Mouse (Mus musculus) heart, embryonic 13.5 days (tissue): ENCODE results near the gene Hadha. TPM values are rescaled to one million over a fixed set of nuclear protein-coding genes. Genes with fewer than 3 reads are reported as not detected.

Source experiments
- ATAC-seq: fragments of 200-750 bp; cut with Nextera tagmentation; 2 replicates; pipeline ENCODE4 v1.8.0; 2017; ENCODE audit warnings: moderate TSS enrichment; ENCODE audit not compliant: insufficient number of reproducible peaks, low FRiP score, low TSS enrichment; ENCODE audit errors: extremely low read depth
- H3K27ac ChIP-seq: fragments of 300-500 bp; sonication (generic); replicated peaks from 2 replicates; pipeline ENCODE4 v1.5.1; 2015; ENCODE audit warnings: moderate library complexity, mild to moderate bottlenecking, inconsistent platforms
- H3K27me3 ChIP-seq: fragments of 300-500 bp; sonication (generic); replicated peaks from 2 replicates; pipeline ENCODE4 v1.6.1; 2015; ENCODE audit warnings: mild to moderate bottlenecking, inconsistent platforms
- H3K36me3 ChIP-seq: fragments of 300-500 bp; sonication (generic); 2 replicates; pipeline ENCODE4 v1.6.1; 2015; ENCODE audit warnings: mild to moderate bottlenecking, inconsistent platforms
- H3K4me1 ChIP-seq: fragments of 300-500 bp; sonication (generic); 2 replicates; pipeline ENCODE4 v1.6.1; 2015; ENCODE audit warnings: inconsistent platforms
- H3K4me2 ChIP-seq: fragments of 300-500 bp; sonication (generic); 2 replicates; pipeline ENCODE4 v1.6.1; 2015; ENCODE audit warnings: inconsistent platforms, mild to moderate bottlenecking, moderate library complexity
- H3K4me3 ChIP-seq: fragments of 300-500 bp; sonication (generic); 2 replicates; pipeline ENCODE4 v1.5.1; 2015; ENCODE audit warnings: moderate library complexity, mild to moderate bottlenecking, inconsistent platforms
- H3K9ac ChIP-seq: fragments of 300-500 bp; sonication (generic); 2 replicates; pipeline ENCODE4 v1.6.1; 2015; ENCODE audit warnings: inconsistent platforms, mild to moderate bottlenecking, moderate library complexity
- H3K9me3 ChIP-seq: fragments of 300-500 bp; sonication (generic); 2 replicates; pipeline ENCODE4 v1.6.1; 2016; ENCODE audit warnings: inconsistent platforms
- WGBS: fragments of 180-500 bp; shearing (Covaris S2); methylation state at CpG from one replicate; pipeline ENCODE4 v1.1.7; 2015; ENCODE audit warnings: mixed read lengths; 5-methylcytosine and 5-hydroxymethylcytosine counted together
- polyA plus RNA-seq: library from polyadenylated mRNA; unstranded; fragments of >200 nt; fragmentation: Nextera tagmentation; extraction: Ambion mirVana; gene quantifications from 2 replicates; pipeline ENCODE4 v1.2.1, GENCODE M21; 2015

Gene Hadha
- polyA plus RNA-seq, 1 experiment from 2014 or later = 212 TPM

- H3K4me2 ChIP-seq = peak overlapping the region; percentile 67
- peaks cover 33% of the 10 kb centered on the region for H3K4me1 ChIP-seq
- ATAC-seq = no peak
- H3K9ac ChIP-seq = peak overlapping the region; percentile 17; the same call in 1 of the 2 replicates
- 3% methylated on average over 18 of the region's 18 CpGs for WGBS
- 0 out of 2 replicates have a peak, but pooled peaks cover under 1% of the 10 kb centered on the region for H3K36me3 ChIP-seq
- peaks cover 99% of the 10 kb centered on the region for H3K27me3 ChIP-seq
- peak overlapping the region; percentile 36 for H3K4me3 ChIP-seq
- no peaks in the 10 kb centered on the region for H3K9me3 ChIP-seq
- no peak overlapping the region for H3K27ac ChIP-seq
Measured at GRCm38 (mm10) chr5:30111126-30111525, 43.8 kb downstream of the Hadha start.

DNA sequence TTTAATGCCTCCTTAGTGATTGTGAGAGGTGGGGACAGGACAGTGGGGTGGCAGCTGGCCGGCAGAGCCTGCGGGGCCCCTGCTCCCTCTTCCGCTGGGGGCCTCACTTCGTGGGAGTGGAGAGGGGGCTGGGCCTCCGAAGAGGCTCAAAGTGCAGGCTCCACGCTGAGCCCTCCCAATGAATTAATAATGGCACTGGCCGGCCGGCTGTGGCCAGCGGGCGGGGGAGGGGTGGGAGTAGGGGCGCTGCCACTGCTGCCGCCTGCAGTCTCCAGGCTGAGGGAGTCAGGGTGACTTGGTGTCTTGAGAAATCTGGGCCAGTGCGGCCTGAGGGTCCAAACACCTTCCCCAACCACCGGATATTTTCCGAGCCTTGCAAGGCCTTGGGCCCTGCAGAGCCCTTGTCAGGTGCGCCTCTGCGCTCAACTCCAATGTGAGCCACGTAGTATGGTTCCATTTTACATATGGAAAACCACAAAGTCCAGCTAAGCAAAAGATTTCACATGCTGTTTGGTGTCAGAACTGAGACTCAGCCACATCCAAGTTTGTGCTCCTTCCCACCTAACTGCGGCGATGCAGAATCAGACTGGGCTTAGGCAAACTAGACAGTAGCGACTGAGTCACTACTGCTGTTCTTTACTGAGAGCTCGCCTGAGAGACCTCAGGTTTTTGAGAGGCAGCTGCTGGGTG lies 44.4 kb downstream of the Hadha start:
- Histone ChIP-seq H3K27me3 (peaks cover 99% of the 10 kb centered on the region), H3K9ac (peak overlapping the region; percentile 17; the same call in 1 of the 2 replicates), H3K4me2 (peak overlapping the region; percentile 67), H3K4me1 (peaks cover 39% of the 10 kb centered on the region), H3K36me3 (no peaks in the 10 kb centered on the region), H3K4me3 (peak overlapping the region; percentile 36), H3K9me3 (no peaks in the 10 kb centered on the region), H3K27ac (no peak overlapping the region)
- no peak for ATAC-seq
- 12% methylated on average over 21 of the region's 22 CpGs for WGBS

DNA sequence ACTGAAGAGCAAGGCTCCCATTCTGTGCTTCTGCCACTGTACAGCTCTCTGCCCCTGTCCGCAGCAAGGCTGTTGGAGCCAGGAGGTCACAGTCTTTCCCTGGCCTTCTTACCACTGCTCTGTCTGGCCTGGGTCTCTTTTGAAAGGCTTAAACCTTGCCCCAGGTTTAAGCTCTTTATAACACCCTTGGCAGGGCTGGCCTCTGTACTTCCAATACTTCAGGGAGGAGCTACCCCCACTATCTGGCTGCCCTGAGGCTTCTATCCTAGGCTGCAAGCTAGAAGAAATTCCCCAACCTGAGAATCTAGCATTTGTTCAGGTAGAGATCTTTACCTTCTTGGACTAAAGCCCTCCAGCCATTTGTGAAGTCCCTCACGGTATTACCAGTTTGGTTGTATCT lies 45.1 kb downstream of the Hadha start:
- H3K4me3 ChIP-seq = no peak overlapping the region
- peaks cover 99% of the 10 kb centered on the region for H3K27me3 ChIP-seq
- H3K4me2 ChIP-seq = no peak overlapping the region
- H3K9me3 ChIP-seq = no peaks in the 10 kb centered on the region
- H3K4me1 ChIP-seq = peaks cover 44% of the 10 kb centered on the region
- no peak for ATAC-seq
- no peak overlapping the region for H3K27ac ChIP-seq
- H3K9ac ChIP-seq = no peak overlapping the region
- no peaks in the 10 kb centered on the region for H3K36me3 ChIP-seq
- 47% methylated on average over 2 of the region's 2 CpGs for WGBS

DNA sequence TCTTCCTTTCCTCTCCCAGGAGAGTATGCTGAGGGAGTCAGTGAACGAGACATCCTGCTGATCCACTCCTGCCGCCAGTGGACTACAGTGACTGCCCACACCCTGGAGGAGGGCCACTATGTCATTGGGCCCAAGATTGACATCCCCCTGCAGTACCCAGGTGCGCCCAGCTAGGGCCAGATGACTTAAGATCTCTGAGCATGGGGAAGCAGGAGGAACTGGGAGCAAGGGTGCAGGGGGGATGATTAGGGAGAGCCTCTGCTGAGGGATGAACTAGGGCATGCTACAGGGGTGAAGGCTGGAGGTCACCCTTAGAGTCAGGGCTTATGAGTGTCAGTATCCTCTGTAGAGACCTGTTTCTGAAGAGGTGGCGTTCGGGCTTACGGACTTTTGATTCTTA lies 46.7 kb downstream of the Hadha start:
- whole genome bisulfite sequencing = 68% methylated on average over 6 of the region's 6 CpGs
- ATAC-seq = no peak; the same call in 1 of the 2 replicates

DNA sequence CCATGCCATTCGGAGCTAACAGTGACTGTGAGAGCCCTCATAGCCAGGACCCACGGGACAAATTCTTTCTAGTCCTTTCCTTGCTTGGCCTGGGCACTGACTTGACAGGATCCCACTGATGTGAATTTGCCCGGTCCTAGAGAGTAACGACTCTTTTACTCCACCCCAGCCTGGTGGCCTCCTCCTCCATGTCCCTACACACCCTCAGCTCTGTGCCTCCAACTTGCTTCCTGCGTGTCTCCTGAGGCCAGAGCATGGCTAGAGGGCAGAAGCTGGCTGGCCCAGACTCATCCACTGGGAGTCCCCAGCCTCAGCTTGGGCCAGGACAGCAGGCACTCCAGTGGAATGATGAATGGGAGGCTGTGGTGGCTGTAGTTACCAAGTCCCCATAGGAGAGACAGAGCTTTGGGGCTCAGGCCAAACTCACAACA lies 47.3 kb downstream of the Hadha start:
- ATAC-seq = no peak
- Histone ChIP-seq H3K27ac (no peak overlapping the region), H3K4me3 (no peak overlapping the region), H3K4me2 (no peak overlapping the region), H3K4me1 (peaks cover 34% of the 10 kb centered on the region), H3K27me3 (peaks cover 99% of the 10 kb centered on the region), H3K9ac (no peak overlapping the region), H3K36me3 (no peaks in the 10 kb centered on the region), H3K9me3 (no peaks in the 10 kb centered on the region)
- WGBS = 10% methylated on average over 5 of the region's 5 CpGs

More for the DNA sequence above, 46.7 kb downstream of the Hadha start:
- Histone ChIP-seq H3K27ac (no peak overlapping the region), H3K4me2 (no peak overlapping the region), H3K4me1 (peaks cover 34% of the 10 kb centered on the region), H3K4me3 (no peak overlapping the region), H3K27me3 (peaks cover 99% of the 10 kb centered on the region), H3K9me3 (no peaks in the 10 kb centered on the region), H3K36me3 (no peaks in the 10 kb centered on the region), H3K9ac (no peak overlapping the region)

DNA sequence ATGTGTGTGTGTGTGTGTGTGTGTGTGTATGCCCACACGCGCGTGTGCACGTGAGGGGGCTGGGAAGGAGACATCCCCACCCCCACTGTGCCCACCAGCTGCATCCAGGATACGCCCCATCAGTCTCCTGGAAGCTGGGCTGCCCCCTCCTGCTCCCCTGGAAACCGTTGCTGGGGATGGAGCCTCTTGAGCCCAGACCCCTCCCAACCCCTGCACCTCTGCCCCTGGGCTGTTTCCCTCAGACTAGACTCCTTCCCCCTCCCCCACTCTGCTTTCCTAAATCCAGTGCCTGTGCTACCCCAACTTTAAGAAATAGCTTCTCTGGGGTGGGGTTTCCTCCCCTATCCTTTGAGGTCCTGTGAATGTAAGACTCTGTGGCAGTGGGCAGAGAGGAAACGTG lies 47.8 kb downstream of the Hadha start:
- no peak overlapping the region for H3K4me3 ChIP-seq
- peaks cover 34% of the 10 kb centered on the region for H3K4me1 ChIP-seq
- H3K27me3 ChIP-seq = peaks cover 99% of the 10 kb centered on the region
- ATAC-seq = no peak
- no peaks in the 10 kb centered on the region for H3K36me3 ChIP-seq
- no peak overlapping the region for H3K9ac ChIP-seq
- no peaks in the 10 kb centered on the region for H3K9me3 ChIP-seq
- 9% methylated on average over 7 of the region's 7 CpGs for WGBS
- no peak overlapping the region for H3K27ac ChIP-seq
- H3K4me2 ChIP-seq = no peak overlapping the region

DNA sequence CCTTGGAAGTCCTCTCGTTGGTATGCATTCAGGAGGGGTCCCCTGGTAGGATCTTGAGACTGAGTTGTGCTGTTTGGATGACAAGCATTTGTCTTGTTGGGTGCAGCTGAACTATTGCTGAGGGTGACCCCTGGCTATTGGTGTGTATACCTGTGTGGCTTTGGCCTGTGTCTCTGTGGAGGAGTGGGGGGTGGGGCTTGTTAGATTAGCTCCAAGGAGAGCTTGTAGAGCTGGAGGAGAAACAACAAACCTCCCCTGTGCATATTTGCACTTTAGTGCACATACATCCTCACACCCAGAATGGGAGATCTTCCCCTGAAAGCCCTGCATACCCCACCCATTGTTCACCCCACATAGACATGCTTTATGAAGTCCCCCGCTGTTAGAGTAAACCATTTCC lies 48.2 kb downstream of the Hadha start:
- peaks cover 95% of the 10 kb centered on the region for H3K27me3 ChIP-seq
- no peaks in the 10 kb centered on the region for H3K36me3 ChIP-seq
- no peak for ATAC-seq
- H3K4me2 ChIP-seq = no peak overlapping the region
- WGBS = 24% methylated on average over 2 of the region's 2 CpGs
- H3K27ac ChIP-seq = no peak overlapping the region
- no peak overlapping the region for H3K9ac ChIP-seq
- no peaks in the 10 kb centered on the region for H3K9me3 ChIP-seq
- no peak overlapping the region for H3K4me3 ChIP-seq
- peaks cover 34% of the 10 kb centered on the region for H3K4me1 ChIP-seq

GRCm38 (mm10) chr5:30105668-30106300 lies 49.2 kb downstream of the Hadha start, which contains the start of gene 3110082J24Rik:
Gene 3110082J24Rik (minus strand): TSS chr5:30106086.
- H3K9ac ChIP-seq = peak within 1 kb of the TSS; percentile 61
- H3K4me1 ChIP-seq = peaks cover 24% of the 10 kb centered on the region
- WGBS = 2% methylated on average over 29 of the region's 29 CpGs
- no peak within 1 kb of the TSS for H3K27ac ChIP-seq
- peaks cover 8% of the 10 kb centered on the region; the same call in 1 of the 2 replicates for H3K9me3 ChIP-seq
- H3K4me3 ChIP-seq = peak within 1 kb of the TSS; percentile 57
- H3K27me3 ChIP-seq = peaks cover 86% of the 10 kb centered on the region
- ATAC-seq = no peak
- no peaks in the 10 kb centered on the region for H3K36me3 ChIP-seq
- H3K4me2 ChIP-seq = peak within 1 kb of the TSS; percentile 90

DNA sequence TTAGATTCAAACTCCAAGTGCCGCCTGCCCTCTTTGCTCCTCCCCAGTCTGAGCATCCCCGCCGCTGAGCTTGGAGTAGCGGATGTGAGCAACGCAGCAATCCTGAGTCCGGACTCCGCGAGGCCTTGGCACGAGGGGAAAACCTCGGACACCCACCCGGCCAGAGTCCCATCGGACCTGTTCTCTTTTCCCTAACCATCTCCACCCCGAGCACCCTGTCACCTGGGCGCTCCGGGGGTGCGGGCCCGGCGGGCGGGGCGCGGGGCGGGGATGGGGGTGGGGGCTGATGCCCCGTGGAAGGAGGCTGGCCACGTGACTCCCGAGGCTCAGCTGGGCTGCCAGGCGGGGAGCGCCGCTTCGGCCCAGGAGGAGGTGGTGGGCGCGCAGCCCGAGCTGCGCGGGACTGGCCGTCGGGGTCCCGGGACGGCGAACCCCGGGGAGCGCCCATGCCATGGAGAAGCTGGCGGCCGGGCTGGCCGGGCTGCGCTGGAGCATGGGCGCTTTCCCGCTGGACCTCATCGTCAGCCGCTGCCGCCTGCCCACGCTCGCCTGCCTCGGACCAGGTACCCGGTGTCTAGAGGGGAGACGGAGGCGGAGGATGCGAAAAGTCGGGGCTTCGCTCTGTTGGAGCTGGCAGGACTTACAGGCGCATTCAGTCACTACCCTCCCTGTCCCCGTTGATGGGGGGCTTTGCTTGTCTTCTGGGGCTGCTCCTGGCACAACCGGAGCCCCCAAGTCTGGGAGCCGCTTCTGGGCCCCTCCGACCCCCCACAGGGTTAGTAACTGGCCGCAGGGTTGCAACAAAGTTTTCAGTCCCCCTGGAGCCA lies 49.9 kb downstream of the Hadha start, which contains the start of gene Garem2:
Garem2 (plus strand) TSS at position 321 of the 827 bp plus-strand sequence.
- H3K36me3 ChIP-seq = no peaks in the 10 kb centered on the region
- peak within 1 kb of the TSS; percentile 90 for H3K4me2 ChIP-seq
- H3K27me3 ChIP-seq = peaks cover 79% of the 10 kb centered on the region
- peak within 1 kb of the TSS; percentile 61 for H3K9ac ChIP-seq
- WGBS = under 1% methylated on average over 61 of the region's 65 CpGs
- ATAC-seq = no peak
- H3K9me3 ChIP-seq = peaks cover 11% of the 10 kb centered on the region; the same call in 1 of the 2 replicates
- H3K27ac ChIP-seq = no peak within 1 kb of the TSS
- peak within 1 kb of the TSS; percentile 57 for H3K4me3 ChIP-seq
- peaks cover 17% of the 10 kb centered on the region for H3K4me1 ChIP-seq

DNA sequence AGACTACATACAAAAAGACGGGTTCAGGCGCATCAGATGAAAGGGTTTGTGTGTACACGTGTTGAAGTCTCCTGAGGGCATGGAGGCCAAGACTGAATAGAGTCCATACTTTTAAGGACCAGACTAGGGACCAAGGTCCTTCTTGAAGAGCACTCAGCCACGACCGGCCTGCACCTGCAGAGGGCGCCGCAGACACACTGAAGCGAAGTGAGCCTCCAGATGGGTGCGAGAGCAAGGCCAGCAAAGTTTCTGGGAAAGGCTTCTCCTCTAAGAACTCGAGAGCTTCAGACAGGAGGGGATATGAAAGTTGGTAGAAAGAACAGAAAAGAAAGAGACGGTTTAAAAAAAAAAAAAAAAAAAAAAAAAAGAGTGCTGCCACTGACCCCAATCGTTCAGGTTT lies 50.6 kb downstream of the Hadha start:
- 3% methylated on average over 12 of the region's 12 CpGs for WGBS

GRCm38 (mm10) chr5:30103340-30103739 lies 51.6 kb downstream of the Hadha start:
- H3K4me2 ChIP-seq = no peak overlapping the region
- peaks cover 62% of the 10 kb centered on the region for H3K27me3 ChIP-seq
- H3K4me3 ChIP-seq = no peak overlapping the region
- no peak overlapping the region for H3K9ac ChIP-seq
- peaks cover 17% of the 10 kb centered on the region for H3K4me1 ChIP-seq
- no peak overlapping the region for H3K27ac ChIP-seq
- no peaks in the 10 kb centered on the region for H3K36me3 ChIP-seq
- WGBS = 78% methylated on average over 3 of the region's 3 CpGs
- peaks cover 11% of the 10 kb centered on the region; the same call in 1 of the 2 replicates for H3K9me3 ChIP-seq
- no peak for ATAC-seq

More for the DNA sequence above, 50.6 kb downstream of the Hadha start:
- Histone ChIP-seq H3K4me1 (peaks cover 17% of the 10 kb centered on the region), H3K27me3 (peaks cover 72% of the 10 kb centered on the region), H3K4me2 (peak overlapping the region; percentile 90), H3K4me3 (peak overlapping the region; percentile 57), H3K27ac (no peak overlapping the region), H3K9ac (no peak overlapping the region), H3K36me3 (no peaks in the 10 kb centered on the region), H3K9me3 (peaks cover 11% of the 10 kb centered on the region; the same call in 1 of the 2 replicates)
- no peak for ATAC-seq
